16 mouse cellular contexts compared by ENCODE assay signal in genomic region chr2:38516471-38516870, GRCm38 (mm10). TPM values are rescaled to one million over a fixed set of nuclear protein-coding genes. Genes with fewer than 3 reads are reported as not detected.
A peak's percentile ranks its signal among the peaks of the same experiment; 100 is the strongest.
DNase-seq lines count a peak whose midpoint lies in the region; ATAC-seq lines count a peak whose summit lies in the region.
"Had no signal": no experiment of that assay in that cellular context is flagged by ENCODE, and none has a peak within 500 bp of the region (broad histone marks: within the 10 kb centered on the region; RNA-seq: fewer than 3 reads in every experiment).

No protein-coding gene starts in this region.

- peaks cover 67% of the 10 kb centered on the region for H3K4me1 ChIP-seq in heart, embryonic 10.5 days
- peaks cover 67% of the 10 kb centered on the region for H3K4me1 ChIP-seq in limb, embryonic 13.5 days

- H3K27me3 ChIP-seq in heart, embryonic 10.5 days (ENCODE audit: insufficient read depth, poor library complexity, severe bottlenecking), result no peaks in the 10 kb centered on the region
- H3K27me3 ChIP-seq in limb, embryonic 13.5 days, result no peaks in the 10 kb centered on the region
- H3K27me3 ChIP-seq: neural tube, embryonic 13.5 days; stomach, embryonic 15.5 days had no signal

- H3K27ac ChIP-seq in heart, embryonic 10.5 days, result peak overlapping the region; percentile 76; the same call in 1 of the 2 replicates
- H3K27ac ChIP-seq in limb, embryonic 13.5 days, result peak overlapping the region; percentile 77; the same call in 1 of the 2 replicates
- H3K27ac ChIP-seq: stomach, embryonic 15.5 days had no signal

- H3K36me3 ChIP-seq in heart, embryonic 10.5 days, result 0 out of 2 replicates have a peak, but pooled peaks cover 10% of the 10 kb centered on the region
- H3K36me3 ChIP-seq in limb, embryonic 13.5 days, result peaks cover 23% of the 10 kb centered on the region
- H3K36me3 ChIP-seq: neural tube, embryonic 13.5 days; stomach, embryonic 15.5 days had no signal

- WGBS in heart, embryonic 10.5 days, result 70% methylated on average over 3 of the region's 3 CpGs
- WGBS in limb, embryonic 13.5 days, result 67% methylated on average over 3 of the region's 3 CpGs

- DNase-seq in heart, embryonic 10.5 days (ENCODE audit: low spot score), result no peak
- no peak for DNase-seq in heart, adult 9 months (ENCODE audit: low spot score in 2 of 2)
- DNase-seq in kidney, postnatal 14 days, result peak; percentile 30
- no peak for DNase-seq in kidney, adult 18-20 months
- DNase-seq in Muller cell, postnatal 12 days (ENCODE audit: inconsistent ontology term), result peak; percentile 56
- no peak for DNase-seq in cerebellum, postnatal 10 days
- DNase-seq in yolk sac, embryonic 10.5 days (ENCODE audit: low spot score), result no peak
- DNase-seq: adrenal gland, postnatal 14 days; B cell, adult 2 months; cerebellum, postnatal 14 days; right cerebral cortex, postnatal 4 days had no signal

- H3K4me2 ChIP-seq in limb, embryonic 13.5 days (replicated peaks), result peak overlapping the region; percentile 19; the same call in 1 of the 2 replicates
- H3K4me2 ChIP-seq: heart, embryonic 11.5 days; stomach, embryonic 15.5 days had no signal

- peak overlapping the region; percentile 31; the same call in 1 of the 2 replicates for H3K9ac ChIP-seq in limb, embryonic 13.5 days
- H3K9ac ChIP-seq: neural tube, embryonic 13.5 days; stomach, embryonic 15.5 days had no signal

- ATAC-seq in limb, embryonic 13.5 days (ENCODE audit: low FRiP score, low read depth), result no peak
- ATAC-seq: hindbrain, embryonic 16.5 days had no signal

- H3K9me3 ChIP-seq in heart, embryonic 10.5 days, result no peaks in the 10 kb centered on the region
- H3K9me3 ChIP-seq in limb, embryonic 13.5 days, result 0 out of 2 replicates have a peak, but pooled peaks cover 4% of the 10 kb centered on the region
- H3K9me3 ChIP-seq: neural tube, embryonic 13.5 days; stomach, embryonic 15.5 days had no signal

- no peak overlapping the region for H3K4me3 ChIP-seq in heart, embryonic 10.5 days
- no peak overlapping the region for H3K4me3 ChIP-seq in limb, embryonic 13.5 days
- H3K4me3 ChIP-seq: neural tube, embryonic 13.5 days; stomach, embryonic 15.5 days had no signal

RNA-seq across cellular contexts. Expression of gene Nek6, which starts 5.0 kb away (rescaled TPM):
- polyA plus RNA-seq in heart, embryonic 10.5 days (2016; fragmentation: Nextera tagmentation; extraction: Ambion mirVana), result 74.7 and 90.1 TPM in 2 replicates
- 179 and 181 TPM in 2 replicates for polyA plus RNA-seq in limb, embryonic 13.5 days (2015; fragmentation: Nextera tagmentation; extraction: Ambion mirVana)

Comparison
In these comparisons a context has a peak if more than half of its experiments do, and no peak if none do; other contexts are left out.
1. DNase-seq: peak in kidney, postnatal 14 days (single experiment) and Muller cell, postnatal 12 days (single experiment); none in heart, embryonic 10.5 days (single experiment), heart, adult 9 months (0 of 2), kidney, adult 18-20 months (single experiment), cerebellum, postnatal 10 days (0 of 2) and yolk sac, embryonic 10.5 days (single experiment).